Mouse (Mus musculus): ENCODE data around the gene Cpxm1.

The Cpxm1 gene

GRCm38 (mm10) chr2:130341220-130341580, 56.2 kb downstream of the Cpxm1 start:
- DNase-seq (ENCODE audit: extremely low spot score, low spot score): no peak

Measured in neural tube, embryonic 10.5 days (tissue).